16 mouse cellular contexts compared by ENCODE assay signal in the genomic region with DNA sequence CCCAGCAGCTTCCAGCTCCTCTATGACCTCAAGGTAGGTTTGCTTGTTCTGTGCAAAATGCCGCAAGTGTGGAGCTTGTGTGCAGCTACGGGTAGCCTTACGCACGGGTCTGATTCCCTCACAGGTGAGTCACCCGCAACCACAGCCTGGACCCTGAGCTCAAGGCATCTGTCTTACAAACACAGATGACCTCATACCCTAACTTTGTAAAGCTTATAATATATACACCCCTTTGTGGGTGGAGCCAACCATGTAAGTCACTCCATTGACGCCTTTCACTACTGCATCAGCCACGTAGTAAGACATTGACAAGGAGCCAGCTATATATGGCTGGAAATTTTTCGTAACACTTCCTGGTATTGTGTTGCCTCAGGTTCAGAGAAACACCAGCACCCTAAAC. TPM values are rescaled to one million over a fixed set of nuclear protein-coding genes. Genes with fewer than 3 reads are reported as not detected.
DNase-seq lines count a peak whose midpoint lies in the region; ATAC-seq and TF ChIP-seq lines count a peak whose summit lies in the region.
"Had no signal": no experiment of that assay in that cellular context is flagged by ENCODE, and none has a peak within 500 bp of the region (broad histone marks: within the 10 kb centered on the region; RNA-seq: fewer than 3 reads in every experiment).

No protein-coding gene starts in this region.

- H3K9me3 ChIP-seq in limb, embryonic 13.5 days, result no peaks in the 10 kb centered on the region
- H3K9me3 ChIP-seq in limb, embryonic 10.5 days (replicated peaks), result no peaks in the 10 kb centered on the region
- H3K9me3 ChIP-seq in CH12.LX (replicated peaks; ENCODE audit: low read length), result no peaks in the 10 kb centered on the region
- H3K9me3 ChIP-seq in limb, embryonic 14.5 days (ENCODE audit: control insufficient read depth, low read length), result no peaks in the 10 kb centered on the region
- H3K9me3 ChIP-seq: embryonic facial prominence, embryonic 13.5 days; forebrain, embryonic 12.5 days; hindbrain, embryonic 12.5 days; liver, embryonic 15.5 days had no signal

- H3K27me3 ChIP-seq in limb, embryonic 13.5 days, result no peaks in the 10 kb centered on the region
- H3K27me3 ChIP-seq in limb, embryonic 10.5 days (ENCODE audit: low read depth, poor library complexity, severe bottlenecking), result no peaks in the 10 kb centered on the region
- H3K27me3 ChIP-seq in CH12.LX (replicated peaks), result no peaks in the 10 kb centered on the region
- H3K27me3 ChIP-seq in limb, embryonic 14.5 days (ENCODE audit: control insufficient read depth, insufficient read depth, low read length), result no peaks in the 10 kb centered on the region
- H3K27me3 ChIP-seq: embryonic facial prominence, embryonic 13.5 days; forebrain, embryonic 12.5 days; hindbrain, embryonic 12.5 days; liver, embryonic 15.5 days had no signal

- no peak overlapping the region for H3K27ac ChIP-seq in limb, embryonic 13.5 days
- no peak overlapping the region for H3K27ac ChIP-seq in limb, embryonic 10.5 days
- H3K27ac ChIP-seq in CH12.LX (ENCODE audit: insufficient read depth, low read depth), result no peak overlapping the region
- no peak overlapping the region for H3K27ac ChIP-seq in limb, embryonic 14.5 days (replicated peaks; ENCODE audit: low read depth, low read length)
- H3K27ac ChIP-seq: embryonic facial prominence, embryonic 13.5 days; forebrain, embryonic 12.5 days; hindbrain, embryonic 12.5 days; liver, embryonic 15.5 days had no signal

- TF ChIP-seq CTCF in CH12.LX (conservative IDR thresholded peaks at IDR 0.05 in 1 of 2, IDR thresholded peaks at IDR 0.05 in 1 of 2; ENCODE audit: low read depth in 2 of 2, low read length in 2 of 2), result no peak

- H3K9ac ChIP-seq in limb, embryonic 13.5 days, result no peak overlapping the region
- no peak overlapping the region for H3K9ac ChIP-seq in CH12.LX (ENCODE audit: insufficient read depth, low read depth)
- H3K9ac ChIP-seq in limb, embryonic 14.5 days (ENCODE audit: low read depth, low read length, severe bottlenecking), result no peak overlapping the region
- H3K9ac ChIP-seq: embryonic facial prominence, embryonic 13.5 days; forebrain, embryonic 12.5 days; hindbrain, embryonic 12.5 days; liver, embryonic 15.5 days had no signal

- peaks cover 49% of the 10 kb centered on the region for H3K36me3 ChIP-seq in limb, embryonic 13.5 days
- H3K36me3 ChIP-seq in limb, embryonic 10.5 days, result peaks cover 80% of the 10 kb centered on the region
- peaks cover 55 to 80% of the 10 kb centered on the region in 2 experiments for H3K36me3 ChIP-seq in CH12.LX (replicated peaks in 1 of 2; ENCODE audit: control insufficient read depth in 1 of 2, insufficient read depth in 1 of 2, low read length in 1 of 2)
- H3K36me3 ChIP-seq in limb, embryonic 14.5 days (ENCODE audit: control insufficient read depth, insufficient read depth, low read length), result peaks cover 38% of the 10 kb centered on the region

- TF ChIP-seq POLR2A in CH12.LX (IDR thresholded peaks at IDR 0.05; ENCODE audit: low read depth, low read length), result no peak
- no peak for TF ChIP-seq POLR2A in limb, embryonic 14.5 days (IDR thresholded peaks at IDR 0.05; ENCODE audit: borderline replicate concordance, extremely low read depth, insufficient read depth, insufficient read length)

- TF ChIP-seq EP300 in CH12.LX (IDR thresholded peaks at IDR 0.05; ENCODE audit: low read length), result no peak

- no peak overlapping the region for H3K4me2 ChIP-seq in limb, embryonic 13.5 days (replicated peaks)
- H3K4me2 ChIP-seq in CH12.LX (ENCODE audit: insufficient read depth, low read depth, poor library complexity, severe bottlenecking), result no peak overlapping the region
- H3K4me2 ChIP-seq in limb, embryonic 14.5 days (replicated peaks; ENCODE audit: low read depth, low read length, severe bottlenecking), result no peak overlapping the region
- H3K4me2 ChIP-seq: embryonic facial prominence, embryonic 13.5 days; forebrain, embryonic 12.5 days; hindbrain, embryonic 12.5 days; liver, embryonic 15.5 days had no signal

- TF ChIP-seq RAD21 in CH12.LX (IDR thresholded peaks at IDR 0.05; ENCODE audit: low read depth, low read length), result no peak

- no peak for DNase-seq in limb, embryonic 10.5 days (ENCODE audit: low spot score)
- DNase-seq in 416B (ENCODE audit: low read depth) (peak; percentile 61), CH12.LX (ENCODE audit: extremely low read depth) (peak; percentile 19)
- no peak for DNase-seq in limb, embryonic 14.5 days (ENCODE audit: low spot score)
- no peak for DNase-seq in adrenal gland, adult (ENCODE audit: inconsistent age in 2 of 2, low spot score in 1 of 2)
- no peak for DNase-seq in cerebellum, adult 11-12 months
- no peak for DNase-seq in ovary, postnatal 10 days (ENCODE audit: low spot score)
- DNase-seq: adrenal gland, postnatal 25 days; cerebellum, postnatal 36 days; kidney, adult 8-10 months; midbrain, embryonic 14.5 days had no signal

- dilution Hi-C loops in CH12.LX (cut with MboI; ENCODE audit: extremely low pct_ligation_motif_present, extremely low pct_unique_long_range_greater_than_20kb, low sequenced_read_pairs), result no loop called here

- 0 out of 2 replicates have a peak, but pooled peaks have one; percentile 44 for ATAC-seq in limb, embryonic 13.5 days (ENCODE audit: low FRiP score, low read depth)
- ATAC-seq in limb, embryonic 14.5 days (ENCODE audit: low FRiP score, low read depth), result peak; percentile 32; the same call in 1 of the 2 replicates

- in situ Hi-C loops in CH12.LX (cut with MboI; ENCODE audit: low pct_ligation_motif_present, low pct_unique_long_range_greater_than_20kb, low sequenced_read_pairs), result no loop called here

- 87% methylated on average over 8 of the region's 8 CpGs for WGBS in limb, embryonic 13.5 days
- WGBS in limb, embryonic 10.5 days, result 95% methylated on average over 8 of the region's 8 CpGs
- WGBS in limb, embryonic 14.5 days, result 86% methylated on average over 8 of the region's 8 CpGs

- no peak overlapping the region for H3K4me3 ChIP-seq in limb, embryonic 13.5 days
- no peak overlapping the region for H3K4me3 ChIP-seq in limb, embryonic 10.5 days
- H3K4me3 ChIP-seq in CH12.LX (replicated peaks in 1 of 3; ENCODE audit: low read depth in 2 of 3, low read length in 2 of 3, poor library complexity in 1 of 3), result no peak overlapping the region
- H3K4me3 ChIP-seq in limb, embryonic 14.5 days (replicated peaks; ENCODE audit: low read length), result no peak overlapping the region
- H3K4me3 ChIP-seq: embryonic facial prominence, embryonic 13.5 days; forebrain, embryonic 12.5 days; hindbrain, embryonic 12.5 days; liver, embryonic 15.5 days had no signal

- H3K4me1 ChIP-seq in limb, embryonic 13.5 days, result peaks cover 11% of the 10 kb centered on the region
- peaks cover 22% of the 10 kb centered on the region for H3K4me1 ChIP-seq in limb, embryonic 10.5 days
- peaks cover 10 to 31% of the 10 kb centered on the region in 2 experiments for H3K4me1 ChIP-seq in CH12.LX (ENCODE audit: control insufficient read depth in 1 of 2, insufficient read depth in 2 of 2)
- H3K4me1 ChIP-seq in limb, embryonic 14.5 days (ENCODE audit: control insufficient read depth, insufficient read depth, low read length), result peaks cover 9% of the 10 kb centered on the region

- no peaks in the 10 kb centered on the region for H3K79me2 ChIP-seq in CH12.LX (replicated peaks; ENCODE audit: control insufficient read depth, extremely low read depth, insufficient read depth, poor library complexity, severe bottlenecking)

TF ChIP-seq in CH12.LX, 34 proteins besides CTCF, POLR2A, EP300 and RAD21 (continues in another document):
- TF ChIP-seq BHLHE40 (IDR thresholded peaks at IDR 0.05; ENCODE audit: low read depth, low read length), result no peak
- TF ChIP-seq ZMIZ1 (IDR thresholded peaks at IDR 0.05; ENCODE audit: low read depth, low read length), result no peak
- TF ChIP-seq SMC3 (IDR thresholded peaks at IDR 0.05; ENCODE audit: low read depth, low read length), result no peak
- no peak for TF ChIP-seq USF1 (IDR thresholded peaks at IDR 0.05; ENCODE audit: low read depth, low read length)
- TF ChIP-seq MAZ (IDR thresholded peaks at IDR 0.05; ENCODE audit: low read depth, low read length), result no peak
- no peak for TF ChIP-seq JUND (conservative IDR thresholded peaks at IDR 0.05; ENCODE audit: low read depth, low read length)

RNA-seq across cellular contexts. Expression of a gene that starts 12.7 kb away (rescaled TPM):
- polyA plus RNA-seq in limb, embryonic 13.5 days (2015; fragmentation: Nextera tagmentation; extraction: Ambion mirVana), result 2.1 and 2.3 TPM in 2 replicates
- polyA plus RNA-seq in limb, embryonic 10.5 days (2016; fragmentation: Nextera tagmentation; extraction: Ambion mirVana), result 1.2 and 1.9 TPM in 2 replicates
- total RNA-seq in CH12.LX (2012; rRNA removed) (0.38 and 0.67 TPM in 2 replicates), CH12.LX (2014; rRNA removed) (0.27 and 0.32 TPM in 2 replicates)
- polyA plus RNA-seq in CH12.LX (2012; ENCODE audit: insufficient read length, low read depth), result 0.76 and 0.89 TPM in 2 replicates
- 1.1 and 1.6 TPM in 2 replicates for polyA plus RNA-seq in limb, embryonic 14.5 days (2012; rRNA removed)
- polyA plus RNA-seq in limb, embryonic 14.5 days (2014; fragmentation: Nextera tagmentation; extraction: Ambion mirVana), result 1.0 and 1.5 TPM in 2 replicates

RNA-seq across cellular contexts. Expression of a gene that starts 56.9 kb away (rescaled TPM):
- 63.7 and 74.6 TPM in 2 replicates for polyA plus RNA-seq in limb, embryonic 13.5 days (2015; fragmentation: Nextera tagmentation; extraction: Ambion mirVana)
- polyA plus RNA-seq in limb, embryonic 10.5 days (2016; fragmentation: Nextera tagmentation; extraction: Ambion mirVana), result 100 and 121 TPM in 2 replicates
- total RNA-seq in CH12.LX (2012; rRNA removed), result 110 and 144 TPM in 2 replicates
- 112 and 126 TPM in 2 replicates for total RNA-seq in CH12.LX (2014; rRNA removed)
- polyA plus RNA-seq in CH12.LX (2012; ENCODE audit: insufficient read length, low read depth), result 133 and 140 TPM in 2 replicates
- polyA plus RNA-seq in limb, embryonic 14.5 days (2012; rRNA removed), result 37.0 and 49.5 TPM in 2 replicates
- polyA plus RNA-seq in limb, embryonic 14.5 days (2014; fragmentation: Nextera tagmentation; extraction: Ambion mirVana), result 61.8 and 62.7 TPM in 2 replicates

RNA-seq across cellular contexts. Expression of a gene that starts 57.5 kb away (rescaled TPM):
- polyA plus RNA-seq in limb, embryonic 13.5 days (2015; fragmentation: Nextera tagmentation; extraction: Ambion mirVana), result 21.6 and 22.3 TPM in 2 replicates
- 15.9 and 16.3 TPM in 2 replicates for polyA plus RNA-seq in limb, embryonic 10.5 days (2016; fragmentation: Nextera tagmentation; extraction: Ambion mirVana)
- total RNA-seq in CH12.LX (2012; rRNA removed) (7.3 TPM in 2 replicates), CH12.LX (2014; rRNA removed) (6.6 and 7.2 TPM in 2 replicates)
- polyA plus RNA-seq in CH12.LX (2012; ENCODE audit: insufficient read length, low read depth), result 8.5 and 18.7 TPM in 2 replicates
- 24.1 and 27.2 TPM in 2 replicates for polyA plus RNA-seq in limb, embryonic 14.5 days (2012; rRNA removed)
- polyA plus RNA-seq in limb, embryonic 14.5 days (2014; fragmentation: Nextera tagmentation; extraction: Ambion mirVana), result 21.4 and 23.9 TPM in 2 replicates

RNA-seq across cellular contexts. Expression of a gene that starts 58.1 kb away (rescaled TPM):
- 8.9 and 10.1 TPM in 2 replicates for polyA plus RNA-seq in limb, embryonic 13.5 days (2015; fragmentation: Nextera tagmentation; extraction: Ambion mirVana)
- 9.7 and 11.1 TPM in 2 replicates for polyA plus RNA-seq in limb, embryonic 10.5 days (2016; fragmentation: Nextera tagmentation; extraction: Ambion mirVana)
- total RNA-seq in CH12.LX (2012; rRNA removed) (6.4 and 7.5 TPM in 2 replicates), CH12.LX (2014; rRNA removed) (22.0 and 24.9 TPM in 2 replicates)
- polyA plus RNA-seq in CH12.LX (2012; ENCODE audit: insufficient read length, low read depth), result 16.0 and 17.1 TPM in 2 replicates
- polyA plus RNA-seq in limb, embryonic 14.5 days (2012; rRNA removed), result 6.2 and 6.9 TPM in 2 replicates
- 9.4 and 10.5 TPM in 2 replicates for polyA plus RNA-seq in limb, embryonic 14.5 days (2014; fragmentation: Nextera tagmentation; extraction: Ambion mirVana)

Comparison
In these comparisons a context has a peak if more than half of its experiments do, and no peak if none do; other contexts are left out.
1. DNase-seq: peak in 416B (single experiment) and CH12.LX (single experiment); none in limb, embryonic 10.5 days (single experiment), limb, embryonic 14.5 days (single experiment), adrenal gland, adult (0 of 2), cerebellum, adult 11-12 months (single experiment) and ovary, postnatal 10 days (single experiment).